Mouse (Mus musculus): ENCODE measurements around the gene Cox11. TPM values are rescaled to one million over a fixed set of nuclear protein-coding genes. Genes with fewer than 3 reads are reported as not detected.

The Cox11 gene
- total RNA-seq, 2 experiments from 2014 or later = 24.4 to 25.5 TPM

DNA sequence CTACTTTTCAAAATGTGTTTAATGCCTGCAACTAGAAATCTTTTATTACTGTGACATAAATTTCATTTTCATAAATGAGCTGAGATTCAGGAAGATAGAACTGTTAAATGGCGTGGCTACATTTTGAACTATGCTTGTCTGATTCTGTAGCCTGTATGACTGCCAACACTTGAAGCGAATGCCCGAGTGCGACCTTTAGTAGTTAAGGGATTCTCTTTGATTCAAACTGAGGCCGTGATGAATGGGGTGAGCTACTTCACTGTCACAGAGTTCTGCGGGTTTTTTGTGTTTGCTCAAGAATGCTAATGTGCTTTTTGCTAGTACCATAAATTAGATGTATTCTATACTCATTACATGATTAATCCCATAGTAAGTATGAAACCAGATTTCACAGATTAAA, 52.4 kb downstream of the Cox11 start:
- no peak for DNase-seq (ENCODE audit: extremely low spot score in 1 of 2, low spot score in 2 of 2)
- intact Hi-C loops (cut with DNase I) = loop anchor here (10.0 kb wide), 1 partner anchor 594 kb away; no protein-coding TSS in a partner anchor

DNA sequence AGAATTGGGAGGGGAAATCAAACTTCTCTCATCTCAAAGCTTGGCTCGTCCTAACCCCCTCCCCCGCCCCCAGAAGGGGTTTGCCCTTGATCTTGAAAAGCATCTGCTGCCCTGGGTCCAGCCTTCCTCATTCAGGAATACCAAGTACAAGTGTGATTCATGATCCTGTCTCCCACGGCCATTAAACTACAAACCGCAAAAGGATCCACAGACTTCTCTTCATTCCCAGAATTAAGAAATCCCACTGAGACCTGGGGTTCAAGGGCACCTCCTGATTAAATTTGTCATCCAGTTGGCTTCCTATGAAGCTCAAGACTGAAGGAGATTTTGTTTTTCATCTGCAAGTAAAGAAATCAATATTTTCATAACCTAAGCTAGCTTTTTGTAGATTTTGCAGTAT, 56.2 kb downstream of the Cox11 start:
- intact Hi-C loops (cut with DNase I) = loop anchor here (10.0 kb wide), 1 partner anchor 591 kb away; no protein-coding TSS in a partner anchor
- no peak for DNase-seq (ENCODE audit: extremely low spot score in 1 of 2, low spot score in 2 of 2)

Other genes with a start within 250 kb of the Cox11 start
- gene Hlf, start 247.3 kb upstream of the Cox11 start, total RNA-seq (2021) = 10 to 100 TPM; 49.4 to 49.5 TPM
- gene Stxbp4, start 89 bp upstream of the Cox11 start, total RNA-seq (2021) = 1 to 10 TPM; 8.4 to 8.7 TPM
- gene Tom1l1, start 50.2 kb downstream of the Cox11 start, total RNA-seq (2021) = 10 to 100 TPM; 17.1 to 19.3 TPM

Data from left cerebral cortex, postnatal 10 days (tissue).